Mouse (Mus musculus) heart, postnatal 4 days (tissue): Measurements from ENCODE around the gene BC049715. TPM values are rescaled to one million over a fixed set of nuclear protein-coding genes. Genes with fewer than 3 reads are reported as not detected.

Experiments
- microRNA-seq, 2 experiments: library from miRNA; unstranded; fragments of <30 nt; microRNA quantifications; one replicate each; pipeline ENCODE4 v1.2.0; 2021 to 2022
- total RNA-seq, 2 experiments: library from RNA; stranded (reverse); gene quantifications; 2 replicates each; pipeline ENCODE4 v1.2.3; 2021

BC049715 gene
- total RNA-seq, 2 experiments from 2014 or later = 2.1 to 2.5 TPM

Small RNAs within 50 kb of the gene (microRNA-seq; reads per million reads assigned to microRNA genes)
- 0 reads per million in 2 experiments for gene Gm44364

Other genes starting within 250 kb of the BC049715 start
- 10 to 100 TPM; 20.7 to 23.6 TPM for gene Plbd1, start 165.7 kb upstream of the BC049715 start, total RNA-seq
- gene Gucy2c, start 45.9 kb upstream of the BC049715 start, total RNA-seq = not detected
- gene Hist4h4, start 23.2 kb upstream of the BC049715 start, total RNA-seq = 10 to 100 TPM; 32.8 to 34.4 TPM
- 10 to 100 TPM; 28.1 to 33.6 TPM for gene H2afj, start 19.4 kb upstream of the BC049715 start, total RNA-seq
- gene Wbp11, start 607 bp downstream of the BC049715 start, total RNA-seq = 10 to 100 TPM; 89.9 to 90.8 TPM
- gene Smco3, start 7.8 kb downstream of the BC049715 start, total RNA-seq = under 1 TPM in 1 of 2 experiments, not detected in 1; 0.20 TPM
- 10 to 100 TPM in 1 of 2 experiments, 1 to 10 TPM in 1; 7.0 to 10.5 TPM for gene Art4, start 30.1 kb downstream of the BC049715 start, total RNA-seq
- 100 to 1,000 TPM; 188 to 201 TPM for gene Mgp, start 48.2 kb downstream of the BC049715 start, total RNA-seq
- under 1 TPM in 1 of 2 experiments, not detected in 1; 0.20 TPM for gene Erp27, start 94.6 kb downstream of the BC049715 start, total RNA-seq
- not detected for gene Pde6h, start 96.2 kb downstream of the BC049715 start, total RNA-seq
- 10 to 100 TPM; 33.6 to 39.4 TPM for gene Arhgdib, start 114.3 kb downstream of the BC049715 start, total RNA-seq